Mouse (Mus musculus) left cerebral cortex, adult 2 months (tissue): ENCODE results near the gene Gm27021. TPM values are rescaled to one million over a fixed set of nuclear protein-coding genes. Genes with fewer than 3 reads are reported as not detected.
A peak's percentile ranks its signal among the peaks of the same experiment; 100 is the strongest.

Experiments
- DNase-seq, 2 experiments: peaks; one replicate each; pipeline ENCODE4 v3.0.0; 2021 to 2022; ENCODE audit warnings: low spot score in 2 of 2, mixed read lengths in 1 of 2; ENCODE audit errors: extremely low spot score in 1 of 2
- H3K27ac ChIP-seq: fragments of 200-600 bp; 2 replicates; pipeline ENCODE4 v1.8.1; 2022
- H3K4me3 ChIP-seq: fragments of 200-600 bp; 2 replicates; pipeline ENCODE4 v1.8.1; 2022
- CTCF ChIP-seq: fragments of 200-600 bp; IDR thresholded peaks from 2 replicates; pipeline ENCODE4 v1.8.1; 2022; ENCODE audit warnings: antibody characterized with exemption, mild to moderate bottlenecking, moderate library complexity
- intact Hi-C: fragments of 180-260 bp; cut with DNase I; formaldehyde crosslinking; loops from one replicate; pipeline ENCODE4 v1.15.1; 2025
- total RNA-seq, 2 experiments: library from RNA; stranded (reverse); gene quantifications; 2 replicates each; pipeline ENCODE4 v1.2.3; 2021

Gm27021 gene
- total RNA-seq, 2 experiments from 2014 or later = 1.5 TPM; not detected in 1

GRCm38 (mm10) chr8:120568164-120568798, 99.6 kb downstream of the Gm27021 start:
- intact Hi-C loops = no loop called here
- Histone ChIP-seq H3K4me3 (no peak overlapping the region), H3K27ac (no peak overlapping the region)
- DNase-seq = no peak
- TF ChIP-seq CTCF = no peak

GRCm38 (mm10) chr8:120567731-120568130, 100.1 kb downstream of the Gm27021 start:
- DNase-seq = no peak
- Histone ChIP-seq H3K27ac (no peak overlapping the region), H3K4me3 (no peak overlapping the region)
- intact Hi-C loops = no loop called here
- TF ChIP-seq CTCF = no peak

- Histone ChIP-seq H3K4me3 (no peak overlapping the region), H3K27ac (no peak overlapping the region)
- TF ChIP-seq CTCF = no peak
- intact Hi-C loops = no loop called here
- no peak for DNase-seq
These were observed 101.2 kb downstream of the Gm27021 start for GRCm38 (mm10) chr8:120566681-120567080.

GRCm38 (mm10) chr8:120565151-120565711, 102.6 kb downstream of the Gm27021 start:
- no peak for DNase-seq
- Histone ChIP-seq H3K4me3 (no peak overlapping the region), H3K27ac (no peak overlapping the region)
- intact Hi-C loops = no loop called here
- no peak for TF ChIP-seq CTCF

GRCm38 (mm10) chr8:120563851-120564837, 103.7 kb downstream of the Gm27021 start:
- peak in 1 of 2 experiments; percentile 67 for DNase-seq
- TF ChIP-seq CTCF = peak; percentile 3
- Histone ChIP-seq H3K4me3 (no peak overlapping the region), H3K27ac (peak overlapping the region; percentile 71)
- intact Hi-C loops = no loop called here

GRCm38 (mm10) chr8:120563348-120563724, 104.5 kb downstream of the Gm27021 start:
- TF ChIP-seq CTCF = no peak
- Histone ChIP-seq H3K27ac (peak overlapping the region; percentile 71), H3K4me3 (no peak overlapping the region)
- no peak for DNase-seq
- intact Hi-C loops = no loop called here

GRCm38 (mm10) chr8:120562680-120563347, 105.1 kb downstream of the Gm27021 start:
- DNase-seq = no peak
- Histone ChIP-seq H3K27ac (peak overlapping the region; percentile 32; the same call in 1 of the 2 replicates), H3K4me3 (no peak overlapping the region)
- TF ChIP-seq CTCF = no peak
- intact Hi-C loops = no loop called here

- intact Hi-C loops = no loop called here
- H3K4me3 ChIP-seq = no peak overlapping the region
- TF ChIP-seq CTCF = peak; percentile 60
- DNase-seq = no peak
- H3K27ac ChIP-seq = peak overlapping the region; percentile 32; the same call in 1 of the 2 replicates
These were observed 106.1 kb downstream of the Gm27021 start for GRCm38 (mm10) chr8:120561539-120562435.

GRCm38 (mm10) chr8:120560535-120560934, 107.3 kb downstream of the Gm27021 start:
- Histone ChIP-seq H3K4me3 (no peak overlapping the region), H3K27ac (no peak overlapping the region)
- intact Hi-C loops = no loop called here
- no peak for DNase-seq
- TF ChIP-seq CTCF = no peak

GRCm38 (mm10) chr8:120559654-120560053, 108.2 kb downstream of the Gm27021 start:
- no peak for TF ChIP-seq CTCF
- DNase-seq = no peak
- Histone ChIP-seq H3K4me3 (no peak overlapping the region), H3K27ac (no peak overlapping the region)
- intact Hi-C loops = no loop called here

Other genes starting within 250 kb of the Gm27021 start
- 1 to 10 TPM; 1.0 to 2.9 TPM for gene Gins2, start 78.8 kb downstream of the Gm27021 start, total RNA-seq
- 10 to 100 TPM; 11.3 to 11.5 TPM for gene 1190005I06Rik, start 20.4 kb downstream of the Gm27021 start, total RNA-seq
- 1,000 to 10,000 TPM; 1,050 to 1,086 TPM for gene Cox4i1, start 143 bp upstream of the Gm27021 start, total RNA-seq
- 10 to 100 TPM; 68.1 to 81.2 TPM for gene Emc8, start 494 bp upstream of the Gm27021 start, total RNA-seq
- gene Irf8, start 68.3 kb upstream of the Gm27021 start, total RNA-seq = 1 to 10 TPM; 3.7 to 5.5 TPM